Mouse (Mus musculus) limb, embryonic 11.5 days (tissue): ENCODE results near the gene Spred3. TPM values are rescaled to one million over a fixed set of nuclear protein-coding genes. Genes with fewer than 3 reads are reported as not detected.

Source experiments
- ATAC-seq: fragments of 200-750 bp; cut with Nextera tagmentation; 2 replicates; pipeline ENCODE4 v1.8.0; 2017; ENCODE audit warnings: low read depth; ENCODE audit not compliant: insufficient number of reproducible peaks, low FRiP score, low TSS enrichment
- DNase-seq: peaks from one replicate; pipeline ENCODE4 v3.0.0-alpha.2; 2015; ENCODE audit warnings: low spot score
- H3K27ac ChIP-seq: fragments of 300-500 bp; sonication (generic); replicated peaks from 2 replicates; pipeline ENCODE4 v1.5.1; 2014; ENCODE audit warnings: low read depth, mild to moderate bottlenecking, low read length
- H3K27me3 ChIP-seq: fragments of 300-500 bp; sonication (generic); 2 replicates; pipeline ENCODE4 v1.6.1; 2014; ENCODE audit warnings: mild to moderate bottlenecking, low read length, mixed read lengths; ENCODE audit not compliant: control insufficient read depth, insufficient read depth
- H3K36me3 ChIP-seq: fragments of 300-500 bp; sonication (generic); 2 replicates; pipeline ENCODE4 v1.6.1; 2014; ENCODE audit warnings: mild to moderate bottlenecking, low read length, moderate library complexity, mixed read lengths; ENCODE audit not compliant: control insufficient read depth, insufficient read depth
- H3K4me1 ChIP-seq: fragments of 300-500 bp; sonication (generic); 2 replicates; pipeline ENCODE4 v1.6.1; 2014; ENCODE audit warnings: low read length, mixed read lengths; ENCODE audit not compliant: control insufficient read depth, insufficient read depth
- H3K4me2 ChIP-seq: fragments of 300-500 bp; sonication (generic); 2 replicates; pipeline ENCODE4 v1.6.1; 2014; ENCODE audit warnings: low read depth, mild to moderate bottlenecking, moderate library complexity; ENCODE audit not compliant: severe bottlenecking
- H3K4me3 ChIP-seq: fragments of 300-500 bp; sonication (generic); 2 replicates; pipeline ENCODE4 v1.5.1; 2014; ENCODE audit warnings: low read depth, low read length
- H3K9ac ChIP-seq: fragments of 300-500 bp; sonication (generic); 2 replicates; pipeline ENCODE4 v1.6.1; 2014; ENCODE audit warnings: mild to moderate bottlenecking, low read length
- H3K9me3 ChIP-seq: fragments of 300-500 bp; sonication (generic); 2 replicates; pipeline ENCODE4 v1.6.1; 2016; ENCODE audit warnings: low read length; ENCODE audit not compliant: control insufficient read depth
- WGBS: fragments of 180-500 bp; shearing (Covaris S2); extraction: QIAGEN DNeasy Blood & Tissue Kit; methylation state at CpG from one replicate; pipeline ENCODE4 v1.1.7; 2014; 5-methylcytosine and 5-hydroxymethylcytosine counted together
- polyA plus RNA-seq: library from polyadenylated mRNA; unstranded; fragments of >200 nt; fragmentation: Nextera tagmentation; extraction: Ambion mirVana; gene quantifications from 2 replicates; pipeline ENCODE4 v1.2.1, GENCODE M21; 2014

Gene Spred3
- polyA plus RNA-seq, 1 experiment from 2014 or later = 4.7 TPM

DNA sequence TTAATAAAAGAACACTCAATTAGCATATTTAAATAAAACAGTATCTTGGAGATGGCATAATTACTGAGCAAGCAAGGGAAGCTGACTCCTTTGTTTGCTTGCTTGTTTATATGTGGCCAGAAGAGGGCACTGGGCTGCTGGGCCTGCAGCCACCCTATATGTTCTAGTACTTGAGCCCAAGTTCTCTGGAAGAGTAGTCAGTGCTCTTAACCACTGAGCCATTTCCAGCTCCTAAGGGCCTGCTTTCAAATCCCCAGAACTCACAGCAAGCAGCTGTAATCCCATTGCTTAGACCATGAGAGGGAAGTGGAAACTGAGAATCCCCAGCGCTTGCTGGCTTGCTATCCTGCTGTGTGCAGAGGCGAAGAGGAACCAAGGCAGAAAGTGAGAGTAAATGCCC is 41.5 kb downstream of the Spred3 start:
- Histone ChIP-seq H3K9ac (no peak overlapping the region), H3K4me1 (peaks cover 3% of the 10 kb centered on the region), H3K9me3 (no peaks in the 10 kb centered on the region), H3K4me2 (no peak overlapping the region), H3K27me3 (no peaks in the 10 kb centered on the region), H3K4me3 (no peak overlapping the region), H3K27ac (no peak overlapping the region), H3K36me3 (no peaks in the 10 kb centered on the region)
- DNase-seq (no peak), ATAC-seq (no peak)
- 60% methylated on average over 2 of the region's 2 CpGs for WGBS

DNA sequence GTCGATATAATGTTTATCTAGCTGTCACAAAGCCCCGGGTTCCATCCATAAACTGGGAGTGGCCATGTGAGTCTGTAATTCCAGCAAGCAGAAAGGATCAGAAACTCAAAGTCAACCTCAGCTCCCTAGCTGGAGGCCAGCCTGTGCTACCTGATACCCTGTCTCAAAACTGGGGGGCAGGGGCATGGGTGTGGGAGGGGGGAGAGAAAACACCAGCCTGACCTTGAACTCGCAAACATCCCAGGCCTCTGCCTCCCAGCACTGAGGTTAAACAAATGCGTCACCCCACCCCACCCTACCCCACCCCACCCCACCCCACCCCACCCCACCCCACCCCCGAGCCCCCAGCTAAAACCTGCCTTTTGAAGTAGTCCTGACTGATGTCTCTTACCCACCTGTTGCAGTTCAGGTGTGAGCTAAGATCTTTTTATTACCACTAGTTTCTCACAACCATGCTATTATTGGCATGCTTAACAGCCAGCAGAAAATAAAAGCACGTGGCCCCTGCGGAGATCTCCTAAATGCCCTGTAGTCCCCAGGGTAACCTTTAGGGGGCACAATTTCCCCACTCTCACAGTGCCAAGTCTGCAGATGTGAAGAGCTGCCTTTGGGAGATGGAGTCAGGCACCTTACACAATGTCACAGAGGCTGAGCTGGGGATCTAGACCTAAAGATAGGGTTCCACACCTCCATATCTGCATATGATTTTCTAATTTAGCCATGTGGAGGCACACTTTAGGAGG is 43.9 kb downstream of the Spred3 start:
- Histone ChIP-seq H3K4me3 (no peak overlapping the region), H3K9me3 (no peaks in the 10 kb centered on the region), H3K36me3 (no peaks in the 10 kb centered on the region), H3K4me1 (peaks cover 3% of the 10 kb centered on the region), H3K4me2 (no peak overlapping the region), H3K27ac (no peak overlapping the region), H3K9ac (no peak overlapping the region), H3K27me3 (no peaks in the 10 kb centered on the region)
- ATAC-seq (no peak), DNase-seq (peak; percentile 78)
- WGBS = 25% methylated on average over 7 of the region's 7 CpGs

DNA sequence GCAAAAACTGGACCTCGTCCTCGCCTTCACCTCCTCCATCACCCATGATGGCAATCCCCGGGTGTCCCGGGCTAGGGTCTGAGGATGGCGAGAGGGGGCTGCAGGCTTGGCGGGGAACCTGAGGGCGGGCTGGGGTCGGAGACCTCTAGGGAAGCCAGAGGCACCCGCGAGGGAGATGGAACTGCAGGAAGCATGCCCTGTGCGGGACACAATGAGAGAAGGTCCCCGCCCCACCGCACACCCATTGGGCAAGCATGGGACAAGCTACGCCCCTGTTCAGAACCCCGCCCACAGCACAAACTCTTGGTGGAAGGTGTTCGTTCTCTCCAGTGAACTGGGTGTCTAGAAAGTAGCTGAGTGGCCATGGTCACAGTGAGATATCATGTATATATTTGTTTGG is 45.2 kb downstream of the Spred3 start, which contains the start of gene Ryr1:
Gene Ryr1, minus strand, starts transcription at position 210 of the 400 bp plus-strand sequence.
- peaks cover 3% of the 10 kb centered on the region for H3K4me1 ChIP-seq
- DNase-seq (peak; percentile 82), ATAC-seq (peak; percentile 81; the same call in 1 of the 2 replicates)
- H3K4me2 ChIP-seq = peak within 1 kb of the TSS; percentile 74
- no peaks in the 10 kb centered on the region for H3K9me3 ChIP-seq
- 0% methylated on average over 16 of the region's 16 CpGs for WGBS
- no peaks in the 10 kb centered on the region for H3K36me3 ChIP-seq
- H3K27ac ChIP-seq = no peak within 1 kb of the TSS
- H3K4me3 ChIP-seq = peak within 1 kb of the TSS; percentile 36
- no peaks in the 10 kb centered on the region for H3K27me3 ChIP-seq
- peak within 1 kb of the TSS; percentile 61 for H3K9ac ChIP-seq

DNA sequence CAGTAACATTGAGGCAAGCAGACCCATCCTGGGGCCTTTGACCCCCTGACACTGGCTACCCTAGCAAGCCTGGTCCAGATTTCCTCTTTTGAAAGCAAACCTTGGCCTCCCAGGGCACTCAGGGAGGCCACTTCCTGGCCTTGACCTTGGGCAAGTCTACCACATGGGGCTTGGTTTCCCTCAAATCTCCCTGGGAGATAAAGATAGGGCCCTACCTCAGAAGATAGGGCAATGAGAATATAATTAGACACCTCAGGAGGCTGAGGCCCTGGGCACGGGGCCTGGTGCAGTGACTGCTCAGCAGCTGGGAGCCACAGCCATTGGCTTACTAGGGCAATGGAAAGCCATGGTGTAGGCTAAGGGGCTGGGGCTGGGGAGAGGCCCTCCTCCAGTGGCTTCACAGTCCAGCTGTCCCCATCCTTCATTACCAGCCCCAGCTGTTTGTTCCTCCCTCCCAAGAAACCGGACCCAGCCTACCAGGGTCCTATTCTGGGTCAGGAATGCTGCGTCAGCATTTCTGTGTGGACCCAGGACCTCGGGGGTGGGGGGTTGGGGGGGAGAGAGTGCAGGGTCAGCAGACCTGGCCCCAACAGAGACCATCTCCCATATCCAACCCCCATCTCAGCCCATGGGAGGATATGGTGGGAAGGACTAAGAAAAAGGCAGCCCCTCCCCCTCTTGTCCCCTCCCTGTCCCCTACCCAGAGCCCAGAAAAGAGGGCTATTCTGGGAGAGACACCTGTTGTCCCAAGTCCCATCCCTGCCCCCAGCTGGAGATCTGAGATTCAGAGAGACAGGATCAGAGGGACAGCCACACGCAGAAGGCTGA is 46.5 kb downstream of the Spred3 start:
- H3K4me1 ChIP-seq = peaks cover 3% of the 10 kb centered on the region
- H3K27me3 ChIP-seq = no peaks in the 10 kb centered on the region
- H3K27ac ChIP-seq = no peak overlapping the region
- H3K4me3 ChIP-seq = peak overlapping the region; percentile 36
- H3K4me2 ChIP-seq = peak overlapping the region; percentile 74
- ATAC-seq (peak; percentile 46; the same call in 1 of the 2 replicates), DNase-seq (no peak)
- no peaks in the 10 kb centered on the region for H3K36me3 ChIP-seq
- WGBS = 51% methylated on average over 5 of the region's 5 CpGs
- no peak overlapping the region for H3K9ac ChIP-seq
- no peaks in the 10 kb centered on the region for H3K9me3 ChIP-seq

DNA sequence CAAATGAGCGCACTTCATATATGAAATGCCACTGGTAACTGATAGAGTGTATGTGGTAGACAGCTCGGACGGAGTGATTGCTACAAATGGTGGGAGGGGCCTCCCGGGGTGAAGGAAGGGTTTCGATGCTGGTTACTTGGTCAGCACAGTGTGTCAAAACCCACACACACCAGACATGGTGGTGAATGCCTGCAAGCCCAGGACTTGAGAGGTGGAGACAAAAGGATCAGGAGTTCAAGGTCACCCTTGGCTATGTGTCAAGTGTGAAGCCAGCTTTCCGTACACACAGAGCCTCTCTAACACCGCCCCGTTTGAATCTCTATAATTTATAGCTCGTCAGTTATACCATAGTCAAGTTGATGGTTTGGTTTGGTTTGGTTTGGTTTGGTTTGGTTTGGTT is 47.4 kb downstream of the Spred3 start:
- Histone ChIP-seq H3K4me1 (peaks cover 5% of the 10 kb centered on the region), H3K27me3 (no peaks in the 10 kb centered on the region), H3K9me3 (no peaks in the 10 kb centered on the region), H3K4me2 (no peak overlapping the region), H3K9ac (no peak overlapping the region), H3K27ac (no peak overlapping the region), H3K4me3 (no peak overlapping the region), H3K36me3 (no peaks in the 10 kb centered on the region)
- DNase-seq = no peak
- ATAC-seq = no peak
- WGBS = 92% methylated on average over 9 of the region's 9 CpGs

DNA sequence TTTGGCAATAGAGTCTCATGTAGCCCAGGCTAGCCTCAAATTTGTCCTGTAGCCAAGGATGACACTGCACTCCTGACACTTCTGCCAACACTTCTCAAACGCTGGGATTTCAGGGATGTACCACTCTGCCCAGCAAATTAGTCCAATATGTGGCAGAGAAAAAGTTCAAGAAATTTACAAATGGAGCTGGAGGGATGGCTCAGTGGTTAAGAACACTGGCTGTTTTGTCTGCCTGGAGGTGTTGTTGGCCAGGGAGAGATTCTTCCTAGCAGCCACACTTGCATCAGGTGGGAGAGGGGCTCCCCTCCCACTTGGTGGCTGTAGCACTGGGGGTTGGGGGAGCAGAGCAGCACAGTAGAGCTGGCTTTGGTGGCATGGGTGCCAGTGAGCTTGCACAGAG is 50.7 kb downstream of the Spred3 start:
- no peaks in the 10 kb centered on the region for H3K9me3 ChIP-seq
- no peak overlapping the region for H3K4me2 ChIP-seq
- no peak overlapping the region for H3K4me3 ChIP-seq
- no peaks in the 10 kb centered on the region for H3K36me3 ChIP-seq
- no peaks in the 10 kb centered on the region for H3K27me3 ChIP-seq
- no peak for DNase-seq
- 50% methylated on average over 1 of the region's 1 CpGs for WGBS
- ATAC-seq = no peak
- H3K9ac ChIP-seq = no peak overlapping the region
- peaks cover 5% of the 10 kb centered on the region for H3K4me1 ChIP-seq
- H3K27ac ChIP-seq = no peak overlapping the region

DNA sequence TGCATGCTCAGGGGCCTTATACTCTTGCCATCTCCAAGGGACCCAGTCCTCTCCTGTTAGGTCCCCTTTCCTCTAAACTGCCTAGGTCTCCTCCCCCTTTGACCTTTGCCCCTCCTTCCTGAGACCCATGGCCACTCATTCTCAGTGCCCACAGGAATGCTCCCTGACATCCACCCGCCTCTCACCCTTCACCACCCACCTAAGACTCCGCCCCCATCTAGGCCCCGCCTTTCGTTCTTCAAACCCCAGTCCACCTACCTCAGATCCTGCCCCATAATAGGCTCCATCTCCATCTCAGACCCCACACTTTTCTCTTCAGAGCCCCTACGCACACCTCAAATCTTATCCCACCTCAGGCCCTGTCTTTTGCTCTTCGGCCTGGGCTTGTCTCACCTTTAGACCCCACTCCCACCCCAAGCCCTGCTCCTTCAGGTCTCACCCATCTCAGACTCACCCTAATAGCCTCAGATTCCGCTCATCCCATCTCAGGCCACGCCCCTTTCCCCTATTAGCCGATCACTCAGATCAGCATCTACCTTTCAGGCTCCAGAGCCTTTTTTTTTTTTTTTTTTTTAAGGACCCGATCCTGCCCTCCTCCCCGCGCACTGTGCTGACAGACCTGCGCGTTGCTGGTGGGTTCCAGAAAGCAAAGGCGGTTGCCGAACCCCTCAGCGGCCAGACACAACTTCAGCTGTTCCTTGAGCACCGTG is 51.9 kb downstream of the Spred3 start:
- DNase-seq = no peak
- Histone ChIP-seq H3K4me2 (no peak overlapping the region), H3K4me3 (no peak overlapping the region), H3K9ac (0 out of 2 replicates have a peak overlapping the region, but pooled peaks have one; percentile 7), H3K4me1 (0 out of 2 replicates have a peak, but pooled peaks cover 2% of the 10 kb centered on the region), H3K27me3 (no peaks in the 10 kb centered on the region), H3K9me3 (no peaks in the 10 kb centered on the region), H3K36me3 (no peaks in the 10 kb centered on the region), H3K27ac (no peak overlapping the region)
- no peak for ATAC-seq
- WGBS = 10% methylated on average over 18 of the region's 18 CpGs
